Mouse (Mus musculus) ovary, adult 10 weeks (tissue): ENCODE measurements around the gene Slc30a10. TPM values are rescaled to one million over a fixed set of nuclear protein-coding genes. Genes with fewer than 3 reads are reported as not detected.

Source experiments
- polyA plus RNA-seq: library from polyadenylated mRNA; stranded (reverse); fragments of 350-450 nt; fragmentation: Illumina TruSeq; extraction: RNeasy Lipid Tissue Mini Kit (QIAGEN cat#74804); gene quantifications from one replicate; pipeline ENCODE4 v1.2.3, GENCODE M21; 2014

Gene Slc30a10
- polyA plus RNA-seq: not detected

GRCm38 (mm10) chr1:185454575-185454954, at the start of gene Slc30a10:
Gene Slc30a10 (plus strand): TSS chr1:185454848.

Other genes starting within 250 kb of the Slc30a10 start
- 32.0 TPM for gene Iars2, start 125.5 kb upstream of the Slc30a10 start, polyA plus RNA-seq
- gene Bpnt1, start 122.7 kb upstream of the Slc30a10 start, polyA plus RNA-seq: 74.8 TPM
- 107 TPM for gene Eprs, start 91.8 kb upstream of the Slc30a10 start, polyA plus RNA-seq